Mouse (Mus musculus) MEL (cell line): Measurements from ENCODE around the gene Hist1h2bl. TPM values are rescaled to one million over a fixed set of nuclear protein-coding genes. Genes with fewer than 3 reads are reported as not detected.
A peak's percentile ranks its signal among the peaks of the same experiment; 100 is the strongest.

ENCODE experiments used
- DNase-seq: peaks from one replicate; pipeline ENCODE4 v3.0.0; 2011; ENCODE audit warnings: low read depth, low spot score
- H3K27ac ChIP-seq: 2 replicates; pipeline ENCODE4 v1.5.1; 2012; ENCODE audit warnings: low read depth, mild to moderate bottlenecking, control low read depth, low read length, moderate library complexity; ENCODE audit not compliant: control insufficient read depth
- H3K27me3 ChIP-seq, 2 experiments: fragments of 150-350 bp in 1 of 2; sonication (generic) in 1 of 2; 2 replicates each; pipeline ENCODE4 v1.6.1; 2012; ENCODE audit warnings: low read length in 2 of 2, mild to moderate bottlenecking in 2 of 2, improper control_type of control experiment in 1 of 2, moderate library complexity in 1 of 2; ENCODE audit not compliant: insufficient read depth in 2 of 2, control insufficient read depth in 1 of 2
- H3K36me3 ChIP-seq, 2 experiments: 2 replicates each; pipeline ENCODE4 v1.6.1; 2012 to 2014; ENCODE audit warnings: low read length in 2 of 2, improper control_type of control experiment in 1 of 2, inconsistent platforms in 1 of 2, mild to moderate bottlenecking in 1 of 2; ENCODE audit not compliant: insufficient read depth in 2 of 2, control insufficient read depth in 1 of 2
- H3K4me1 ChIP-seq, 2 experiments: fragments of 150-350 bp in 1 of 2; sonication (generic) in 1 of 2; 2 replicates each; pipeline ENCODE4 v1.6.1; 2012; ENCODE audit warnings: low read length in 2 of 2, improper control_type of control experiment in 1 of 2, mild to moderate bottlenecking in 1 of 2; ENCODE audit not compliant: insufficient read depth in 2 of 2, control insufficient read depth in 1 of 2
- H3K4me3 ChIP-seq, 2 experiments: fragments of 150-350 bp in 1 of 2; sonication (generic) in 1 of 2; 2 replicates each; pipeline ENCODE4 v1.5.1; 2012; ENCODE audit warnings: low read depth in 2 of 2, low read length in 2 of 2, mild to moderate bottlenecking in 2 of 2, moderate library complexity in 2 of 2, control low read depth in 1 of 2, improper control_type of control experiment in 1 of 2; ENCODE audit not compliant: control insufficient read depth in 1 of 2, insufficient read depth in 1 of 2
- H3K79me2 ChIP-seq: 2 replicates; pipeline ENCODE4 v1.6.1; 2012; ENCODE audit warnings: mild to moderate bottlenecking, low read length, moderate library complexity; ENCODE audit not compliant: control insufficient read depth, poor library complexity, insufficient read depth
- H3K9ac ChIP-seq: 2 replicates; pipeline ENCODE4 v1.6.1; 2012; ENCODE audit warnings: low read depth, mild to moderate bottlenecking, control low read depth, low read length, moderate library complexity; ENCODE audit not compliant: control insufficient read depth, poor library complexity, severe bottlenecking
- H3K9me3 ChIP-seq: fragments of 150-350 bp; sonication (generic); replicated peaks from 2 replicates; pipeline ENCODE4 v1.6.1; 2012; ENCODE audit warnings: mild to moderate bottlenecking, low read length, improper control_type of control experiment, moderate library complexity; ENCODE audit not compliant: insufficient read depth
- CHD1 ChIP-seq: IDR thresholded peaks from 2 replicates; pipeline ENCODE4 v1.6.1; 2012; ENCODE audit warnings: low read depth, mild to moderate bottlenecking, inconsistent platforms, low read length, improper control_type of control experiment
- CHD2 ChIP-seq: IDR thresholded peaks from 2 replicates; pipeline ENCODE4 v1.6.1; 2011; ENCODE audit warnings: low read length, improper control_type of control experiment
- CTCF ChIP-seq, 3 experiments: IDR thresholded peaks in 2 of 3; conservative IDR thresholded peaks in 1 of 3; 2 replicates each; pipeline ENCODE4 v1.5.1; 2011 to 2012; ENCODE audit warnings: low read length in 3 of 3, low read depth in 2 of 3, mild to moderate bottlenecking in 2 of 3, improper control_type of control experiment in 1 of 3, inconsistent platforms in 1 of 3, mixed read lengths in 1 of 3, moderate library complexity in 1 of 3; ENCODE audit not compliant: control insufficient read depth in 1 of 3, insufficient read depth in 1 of 3, poor library complexity in 1 of 3, severe bottlenecking in 1 of 3
- E2F4 ChIP-seq: IDR thresholded peaks from 2 replicates; pipeline ENCODE4 v1.6.1; 2011; ENCODE audit warnings: low read depth, low read length, improper control_type of control experiment, borderline replicate concordance
- MAFK ChIP-seq: IDR thresholded peaks from 2 replicates; pipeline ENCODE4 v1.6.1; 2011; ENCODE audit warnings: low read depth, mild to moderate bottlenecking, low read length, improper control_type of control experiment, borderline replicate concordance
- MEF2A ChIP-seq: IDR thresholded peaks from 2 replicates; pipeline ENCODE4 v1.6.1; 2014; ENCODE audit warnings: low read depth, mild to moderate bottlenecking, inconsistent platforms, low read length, improper control_type of control experiment; ENCODE audit not compliant: poor library complexity, insufficient replicate concordance, severe bottlenecking; ENCODE audit errors: extremely low read depth
- NELFE ChIP-seq: IDR thresholded peaks from 2 replicates; pipeline ENCODE4 v1.6.1; 2011; ENCODE audit warnings: low read depth, low read length, improper control_type of control experiment
- POLR2AphosphoS5 ChIP-seq: IDR thresholded peaks from 2 replicates; pipeline ENCODE4 v1.6.1; 2012; ENCODE audit warnings: low read depth, borderline replicate concordance, mild to moderate bottlenecking, inconsistent platforms, low read length, moderate library complexity, mixed read lengths
- RAD21 ChIP-seq: IDR thresholded peaks from 2 replicates; pipeline ENCODE4 v1.6.1; 2011; ENCODE audit warnings: mild to moderate bottlenecking, low read depth, low read length, improper control_type of control experiment
- RCOR1 ChIP-seq: IDR thresholded peaks from 2 replicates; pipeline ENCODE4 v1.6.1; 2012; ENCODE audit warnings: low read depth, mild to moderate bottlenecking, inconsistent platforms, low read length, improper control_type of control experiment
- SIN3A ChIP-seq: IDR thresholded peaks from 2 replicates; pipeline ENCODE4 v1.6.1; 2012; ENCODE audit warnings: low read length, improper control_type of control experiment, inconsistent platforms
- SMC3 ChIP-seq: IDR thresholded peaks from 2 replicates; pipeline ENCODE4 v1.6.1; 2011; ENCODE audit warnings: low read depth, low read length, improper control_type of control experiment
- TBP ChIP-seq: IDR thresholded peaks from 2 replicates; pipeline ENCODE4 v1.8.0; 2011; ENCODE audit warnings: low read depth, low read length, improper control_type of control experiment
- TCF12 ChIP-seq: IDR thresholded peaks from 2 replicates; pipeline ENCODE4 v1.6.1; 2014; ENCODE audit warnings: low read depth, mild to moderate bottlenecking, inconsistent platforms, low read length, improper control_type of control experiment, moderate library complexity
- UBTF ChIP-seq: IDR thresholded peaks from 2 replicates; pipeline ENCODE4 v1.6.1; 2012; ENCODE audit warnings: low read depth, mild to moderate bottlenecking, inconsistent platforms, low read length, improper control_type of control experiment, moderate library complexity, borderline replicate concordance; ENCODE audit not compliant: insufficient read depth
- USF1 ChIP-seq: IDR thresholded peaks from 2 replicates; pipeline ENCODE4 v1.6.1; 2014; ENCODE audit warnings: low read depth, mild to moderate bottlenecking, inconsistent platforms, low read length, improper control_type of control experiment, moderate library complexity
- ZC3H11A ChIP-seq: IDR thresholded peaks from 2 replicates; pipeline ENCODE4 v1.6.1; 2012; ENCODE audit warnings: low read depth, mild to moderate bottlenecking, inconsistent platforms, low read length, improper control_type of control experiment
- ZKSCAN1 ChIP-seq: IDR thresholded peaks from 2 replicates; pipeline ENCODE4 v1.6.1; 2012; ENCODE audit warnings: low read depth, mild to moderate bottlenecking, inconsistent platforms, low read length, improper control_type of control experiment, moderate library complexity
- ZMIZ1 ChIP-seq: IDR thresholded peaks from 2 replicates; pipeline ENCODE4 v1.6.1; 2012; ENCODE audit warnings: low read depth, mild to moderate bottlenecking, inconsistent platforms, low read length, improper control_type of control experiment, moderate library complexity
- ZNF384 ChIP-seq: IDR thresholded peaks from 2 replicates; pipeline ENCODE4 v1.6.1; 2012; ENCODE audit warnings: low read depth, mild to moderate bottlenecking, inconsistent platforms, low read length, improper control_type of control experiment
- polyA plus RNA-seq, 2 experiments: library from polyadenylated mRNA; stranded (reverse) in 1 of 2; unstranded in 1 of 2; fragments of >175 nt in 1 of 2; fragments of >200 nt in 1 of 2; gene quantifications; 2 replicates each; pipeline versions ENCODE4 v1.2.1 to v1.2.4; 2012; ENCODE audit warnings: low replicate concordance in 2 of 2, low read depth in 1 of 2; ENCODE audit not compliant: insufficient read length in 2 of 2, insufficient read depth in 1 of 2, missing spikeins in 1 of 2
- total RNA-seq: library from RNA; depleted of rRNA; stranded (reverse); fragments of 300-350 nt; gene quantifications from 2 replicates; pipeline ENCODE4 v1.2.3, GENCODE M21; 2012

The Hist1h2bl gene
- total and polyA plus RNA-seq, 3 experiments: 6.7 to 2,215 TPM; not detected in 1

DNA sequence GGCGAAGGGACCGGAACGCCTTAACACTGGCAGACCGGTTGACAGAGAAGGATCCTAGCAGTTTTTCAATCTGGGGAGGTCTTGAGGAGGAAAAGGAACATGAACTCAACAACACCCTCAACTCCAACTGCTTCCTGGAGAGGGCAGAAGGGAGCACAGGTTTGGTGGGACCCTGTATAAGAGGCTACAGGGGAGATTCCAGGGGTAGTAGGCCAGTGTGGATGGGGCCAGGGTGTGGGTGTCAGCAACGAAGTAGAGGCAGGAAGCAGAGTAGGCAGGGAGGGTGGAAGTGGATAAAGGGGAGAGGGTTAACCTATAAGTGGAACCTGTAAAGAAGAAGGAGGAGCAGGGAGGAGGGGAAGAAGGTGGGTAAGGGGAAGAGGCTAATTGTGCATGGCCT lies 17.5 kb upstream of the Hist1h2bl start:
- peak; percentile 13 to 32 (median 27); a peak in 4 of 6 replicates for TF ChIP-seq CTCF (IDR thresholded peaks at IDR 0.05 in 2 of 3, conservative IDR thresholded peaks at IDR 0.05 in 1 of 3; ENCODE audit: control insufficient read depth in 1 of 3, insufficient read depth in 1 of 3, low read depth in 2 of 3, low read length in 3 of 3, poor library complexity in 1 of 3, severe bottlenecking in 1 of 3)
- TF ChIP-seq E2F4: no peak
- 0 out of 2 replicates have a peak, but pooled peaks have one; percentile 9 for TF ChIP-seq SMC3
- H3K27ac ChIP-seq: no peak overlapping the region

DNA sequence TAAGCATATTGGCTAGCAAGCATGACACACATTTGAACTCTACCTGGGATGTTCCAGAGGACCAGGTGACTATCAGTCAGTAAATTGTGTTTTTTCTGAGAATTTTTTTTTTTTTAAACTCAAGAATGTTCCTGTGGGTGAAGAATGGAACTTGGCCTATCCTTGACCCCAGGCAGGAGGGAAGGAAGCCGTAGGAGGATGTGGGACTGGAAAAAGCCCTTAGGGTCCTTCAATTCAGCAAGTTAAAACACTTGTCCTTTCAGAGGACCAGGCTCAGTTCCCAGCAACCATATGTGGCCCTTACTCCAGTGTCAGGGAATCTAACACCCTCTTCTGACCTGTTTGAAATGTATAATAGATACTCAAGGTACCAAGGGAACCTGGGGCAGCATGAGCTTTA lies 13.6 kb upstream of the Hist1h2bl start:
- Histone ChIP-seq H3K9me3 (no peaks in the 10 kb centered on the region; the same call in 1 of the 2 replicates), H3K9ac (no peak overlapping the region), H3K27ac (no peak overlapping the region), H3K4me3 (no peak overlapping the region), H3K27me3 (no peaks in the 10 kb centered on the region), H3K79me2 (no peaks in the 10 kb centered on the region; the same call in 1 of the 2 replicates), H3K36me3 (no peaks in the 10 kb centered on the region; a peak in 1 of 4 replicates), H3K4me1 (peaks cover 0 to 10% of the 10 kb centered on the region in 2 experiments; a peak in 2 of 4 replicates)
- no peak for TF ChIP-seq RCOR1
- no peak for TF ChIP-seq TCF12
- TF ChIP-seq E2F4: no peak
- no peak for TF ChIP-seq ZMIZ1
- no peak for TF ChIP-seq TBP
- TF ChIP-seq CHD2: no peak
- no peak for TF ChIP-seq SIN3A
- TF ChIP-seq MAFK: no peak
- no peak for TF ChIP-seq ZC3H11A
- TF ChIP-seq CHD1: no peak
- TF ChIP-seq NELFE: no peak
- TF ChIP-seq UBTF: no peak
- no peak for TF ChIP-seq ZNF384
- no peak for TF ChIP-seq POLR2AphosphoS5
- no peak for TF ChIP-seq USF1
- TF ChIP-seq ZKSCAN1: no peak
- TF ChIP-seq RAD21: no peak
- TF ChIP-seq MEF2A: no peak
- no peak for DNase-seq

More for the DNA sequence above, 17.5 kb upstream of the Hist1h2bl start:
- Histone ChIP-seq H3K4me1 (peaks cover 0 to 10% of the 10 kb centered on the region in 2 experiments; a peak in 2 of 4 replicates), H3K9me3 (no peaks in the 10 kb centered on the region; the same call in 1 of the 2 replicates), H3K9ac (no peak overlapping the region), H3K27me3 (no peaks in the 10 kb centered on the region), H3K36me3 (peaks cover 0 to 4% of the 10 kb centered on the region in 2 experiments; a peak in 2 of 4 replicates), H3K79me2 (no peaks in the 10 kb centered on the region; the same call in 1 of the 2 replicates), H3K4me3 (no peak overlapping the region)
- DNase-seq: peak; percentile 65
